Mouse (Mus musculus): ENCODE measurements around the gene Olfr1002.
"Not testable (repeated sequence)": the region's sequence is repeated elsewhere in the genome, so short reads cannot be mapped to it uniquely, and the experiment has no call there.

The Olfr1002 gene

GRCm38 (mm10) chr2:85650604-85651003 is at the start of gene Olfr1002:
TSS of gene Olfr1002 (minus strand) at chr2:85650704.
- DNase-seq: no peak

- no peak for DNase-seq
Measured at GRCm38 (mm10) chr2:85689131-85689530, 38.6 kb upstream of the Olfr1002 start, which contains the start of gene Olfr1008. TSS of gene Olfr1008 (plus strand) at chr2:85689431.

- DNase-seq: no peak
Measured at GRCm38 (mm10) chr2:85678667-85679066, 28.2 kb upstream of the Olfr1002 start, which contains the start of gene Olfr1006. TSS of gene Olfr1006 (minus strand) at chr2:85678767.

GRCm38 (mm10) chr2:85664355-85664754 is 13.9 kb upstream of the Olfr1002 start, which contains the start of gene Olfr154:
TSS of gene Olfr154 (minus strand) at chr2:85664455.
- not testable (repeated sequence) for DNase-seq

- DNase-seq: no peak
Measured at GRCm38 (mm10) chr2:85611803-85612202, 38.7 kb downstream of the Olfr1002 start, which contains the start of gene Olfr1000. TSS of gene Olfr1000 (minus strand) at chr2:85611903.
